Mouse (Mus musculus) NIH3T3 (cell line): ENCODE results near the gene Hspg2.
"Not testable (repeated sequence)": the region's sequence is repeated elsewhere in the genome, so short reads cannot be mapped to it uniquely, and the experiment has no call there.

ENCODE experiments used
- DNase-seq: peaks from one replicate; pipeline ENCODE4 v3.0.0-alpha.2; 2012; ENCODE audit warnings: low read depth

Hspg2 gene

GRCm38 (mm10) chr4:137578181-137578845, 109.7 kb downstream of the Hspg2 start:
- no peak for DNase-seq

GRCm38 (mm10) chr4:137579789-137580188, 111.2 kb downstream of the Hspg2 start:
- no peak for DNase-seq

DNA sequence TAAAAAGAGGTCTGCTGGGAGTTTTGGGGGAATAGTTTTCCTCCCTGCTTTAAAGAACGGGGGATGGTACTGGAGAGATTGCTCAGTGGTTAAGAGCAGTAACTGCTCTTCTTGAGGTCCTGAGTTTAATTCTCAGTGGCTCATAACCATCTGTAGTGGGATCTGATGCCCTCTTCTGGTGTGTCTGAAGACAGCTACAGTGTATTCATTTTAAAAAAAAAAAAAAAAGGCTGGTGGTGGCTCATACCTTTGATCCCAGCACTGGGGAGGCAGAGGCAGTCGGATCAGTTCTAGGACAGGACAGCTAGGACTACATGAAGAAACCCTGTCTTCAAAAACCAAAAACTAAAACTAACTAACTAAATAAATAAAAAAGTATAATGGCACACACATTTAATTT, 111.7 kb downstream of the Hspg2 start:
- no peak for DNase-seq

DNA sequence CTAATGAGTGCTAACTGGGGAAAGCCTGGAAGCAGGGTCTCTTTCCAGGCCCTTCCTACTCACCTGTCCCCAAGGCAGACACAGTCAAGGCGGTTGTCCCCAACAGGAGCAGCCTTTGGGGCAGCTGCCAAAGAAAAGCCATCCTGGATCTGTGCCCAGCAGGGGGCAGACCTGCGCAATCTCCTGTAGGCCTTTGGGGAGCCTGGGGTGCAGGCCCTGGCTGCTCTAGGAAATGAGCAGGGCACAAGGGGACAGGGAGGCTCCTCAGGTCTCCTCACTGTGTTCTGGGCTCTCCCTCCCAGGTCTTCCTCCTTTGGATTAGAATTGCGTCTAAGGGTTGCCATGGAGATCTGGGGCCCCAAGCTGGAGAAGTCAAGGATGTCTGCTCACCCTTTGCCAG, 113.2 kb downstream of the Hspg2 start:
- peak; percentile 15 for DNase-seq

GRCm38 (mm10) chr4:137589095-137589494, 120.5 kb downstream of the Hspg2 start:
- not testable (repeated sequence) for DNase-seq

DNA sequence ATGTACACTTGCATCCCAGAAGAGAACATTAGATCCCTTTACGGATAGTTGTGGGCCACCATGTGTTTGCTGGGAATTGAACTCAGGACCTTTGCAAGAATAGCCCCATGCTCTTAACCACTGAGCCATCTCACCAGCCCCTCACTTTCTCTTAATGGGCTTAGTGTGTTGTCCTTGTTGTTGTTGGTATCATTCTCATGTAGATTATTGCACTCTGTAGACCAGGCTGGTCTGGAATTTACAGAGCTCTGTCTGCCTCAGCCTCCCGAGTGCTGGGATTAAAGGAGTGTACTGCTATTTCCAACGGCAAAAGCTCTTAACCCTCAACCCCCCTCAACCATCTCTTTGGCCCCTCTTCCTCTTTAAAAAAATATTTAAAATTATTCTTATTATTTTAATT, 121.0 kb downstream of the Hspg2 start:
- no peak for DNase-seq

DNA sequence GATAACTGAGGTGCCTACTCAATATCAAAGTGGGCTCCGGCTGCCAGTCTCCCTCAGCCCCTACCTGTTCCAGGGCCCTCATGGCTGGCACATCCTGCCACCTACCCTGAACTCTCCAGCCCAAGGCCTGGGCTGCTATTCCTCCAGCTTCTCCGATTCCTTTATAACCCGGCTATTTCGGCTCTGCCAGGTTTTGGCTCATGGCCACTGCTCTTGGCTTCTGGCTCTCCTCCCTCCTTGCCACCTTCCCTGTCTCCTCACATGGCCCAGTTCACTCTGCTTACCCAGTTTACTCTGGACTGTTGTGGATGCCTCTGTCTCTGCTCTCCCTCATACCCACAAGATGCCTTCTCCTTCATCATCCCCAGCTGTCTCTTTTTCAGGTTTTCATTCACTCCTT, 122.4 kb downstream of the Hspg2 start:
- no peak for DNase-seq

DNA sequence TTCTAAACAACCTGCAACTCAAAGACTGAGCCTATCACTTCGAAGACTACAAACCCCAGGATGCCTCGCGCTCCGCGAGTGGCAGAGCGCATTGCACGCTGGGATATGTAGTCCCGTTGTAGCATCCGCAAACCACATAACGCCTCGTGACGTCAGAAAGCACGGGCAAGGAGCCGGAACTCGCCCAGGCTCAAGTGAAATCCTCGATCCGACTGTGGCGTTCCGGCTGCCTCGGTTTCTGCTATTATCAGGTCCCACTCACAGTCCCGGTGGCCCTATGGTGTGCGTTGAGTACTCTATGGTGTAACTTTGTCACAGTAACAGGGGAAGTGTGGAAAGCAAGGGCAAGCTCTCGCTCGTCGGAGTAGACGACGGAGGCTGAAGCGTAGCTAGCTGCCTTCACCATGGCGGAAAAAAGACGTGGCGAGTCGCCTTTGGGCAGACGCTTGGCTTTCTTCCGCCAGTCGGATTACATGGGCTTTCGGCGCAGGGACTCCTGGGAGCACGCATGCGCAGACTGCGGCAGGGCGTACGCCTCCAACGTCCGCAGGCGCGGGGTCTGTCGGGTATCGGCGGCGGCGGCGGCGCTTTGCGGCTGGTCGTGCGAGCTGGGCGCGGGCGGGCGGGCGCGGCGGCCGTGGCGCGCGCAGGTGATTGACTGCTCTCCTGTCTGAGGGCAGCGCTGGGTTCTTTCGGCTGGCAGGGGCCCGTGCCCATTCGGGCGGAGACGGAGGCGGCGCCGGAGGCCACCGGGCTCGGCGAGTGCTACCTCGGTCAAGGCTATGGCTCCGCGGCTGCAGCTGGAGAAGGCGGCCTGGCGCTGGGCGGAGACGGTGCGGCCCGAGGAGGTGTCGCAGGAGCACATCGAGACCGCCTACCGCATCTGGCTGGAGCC, 125.3 kb downstream of the Hspg2 start, which contains the start of gene Usp48:
Usp48 (plus strand) TSS at position 155 of the 895 bp plus-strand sequence.
- DNase-seq = peak; percentile 98

- DNase-seq = peak; percentile 38
Observed at GRCm38 (mm10) chr4:137594496-137595270, 126.1 kb downstream of the Hspg2 start.

GRCm38 (mm10) chr4:137597098-137597630, 128.6 kb downstream of the Hspg2 start:
- no peak for DNase-seq

- no peak for DNase-seq
Observed at GRCm38 (mm10) chr4:137598577-137598976, 130.0 kb downstream of the Hspg2 start.

DNA sequence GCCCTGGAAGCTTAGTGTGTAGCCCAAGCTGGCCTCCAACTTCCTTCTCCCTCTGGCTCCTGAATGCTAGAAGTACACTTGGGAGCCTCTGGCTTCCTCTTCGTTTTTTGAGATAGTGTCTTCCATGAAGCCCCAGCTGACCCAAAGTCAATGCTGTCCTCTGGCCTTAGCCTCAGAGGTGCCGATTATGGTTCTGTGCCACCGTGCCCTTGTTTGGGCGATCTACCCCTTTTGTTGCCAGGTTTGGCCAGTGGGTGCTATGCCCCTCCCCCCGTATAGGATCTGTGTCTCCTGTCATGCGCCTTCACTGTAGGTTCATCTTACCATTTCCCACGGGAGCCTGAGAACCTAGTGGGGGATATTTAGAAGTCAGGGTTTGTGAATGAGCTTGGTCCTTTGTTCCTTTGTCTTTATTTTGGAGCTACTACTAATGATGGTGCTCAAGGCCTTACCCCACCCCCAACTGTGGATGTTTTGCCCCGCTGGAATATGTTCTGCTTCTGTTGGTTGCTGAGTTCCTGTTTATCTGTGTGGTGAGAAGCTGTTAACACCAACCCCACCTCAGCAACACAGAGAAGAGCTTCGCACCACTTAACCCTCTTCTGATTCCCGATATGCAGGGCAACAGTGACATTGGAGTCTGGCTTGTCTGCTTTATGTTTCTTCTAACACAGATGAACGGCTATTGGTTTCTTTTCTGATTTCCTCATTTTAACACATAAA, 135.0 kb downstream of the Hspg2 start:
- DNase-seq = no peak

DNA sequence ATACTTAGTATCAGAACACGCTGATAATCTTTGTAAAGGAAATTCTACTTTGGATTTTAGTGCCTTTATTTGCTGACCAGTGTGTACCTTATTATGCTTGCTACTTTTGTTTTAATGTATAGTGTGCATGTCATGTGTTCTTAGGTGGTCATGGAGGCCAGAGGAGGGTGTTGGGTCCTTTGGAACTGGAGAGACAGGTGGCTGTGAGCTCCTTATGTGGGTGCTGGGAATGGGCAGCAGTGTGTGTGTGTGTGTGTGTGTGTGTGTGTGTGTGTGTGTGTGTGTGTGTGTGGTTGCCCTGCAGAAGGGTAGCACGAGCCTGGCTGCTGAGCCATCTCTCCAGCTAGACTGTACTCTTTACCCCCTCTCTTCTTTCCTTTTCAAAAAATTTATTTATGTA, 138.5 kb downstream of the Hspg2 start:
- DNase-seq = no peak

DNA sequence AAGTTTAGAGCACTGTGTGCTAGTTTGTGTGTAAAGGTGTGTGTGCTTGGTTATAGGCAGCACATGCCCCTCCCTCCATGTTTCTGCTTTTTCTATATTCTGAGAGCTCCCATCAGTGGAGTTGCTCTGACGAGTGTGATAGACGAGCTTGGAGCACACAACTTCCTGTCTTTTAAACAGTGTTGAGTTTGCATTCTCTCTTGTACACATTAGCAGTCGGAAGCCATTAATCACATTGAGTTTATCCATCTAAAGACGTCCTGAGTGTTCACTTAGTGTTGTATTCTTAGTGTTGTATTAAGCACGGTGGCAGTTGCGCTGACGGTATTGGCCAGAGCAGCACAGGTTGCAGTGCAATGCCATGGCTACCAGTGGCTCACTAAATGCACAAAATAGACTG, 140.7 kb downstream of the Hspg2 start:
- no peak for DNase-seq

DNA sequence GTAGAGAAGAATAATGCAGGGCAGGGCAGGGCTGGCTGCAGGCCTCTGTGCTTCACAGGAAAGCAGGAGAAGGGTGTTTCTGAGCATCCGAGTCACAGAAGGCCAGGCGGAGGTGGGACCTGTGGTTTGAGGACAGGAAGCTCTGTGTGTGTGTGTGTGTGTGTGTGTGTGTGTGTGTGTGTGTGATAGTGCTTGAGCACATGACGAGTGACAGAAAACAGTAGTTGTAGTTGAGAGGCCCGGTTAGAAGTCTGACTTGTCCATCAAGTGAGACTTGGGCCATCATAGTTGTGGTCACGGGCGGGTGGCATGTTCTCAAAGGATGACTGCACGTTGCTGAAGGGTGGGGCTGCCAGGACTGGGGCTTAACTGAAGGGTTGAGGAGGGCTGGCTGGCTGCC, 141.1 kb downstream of the Hspg2 start:
- DNase-seq = no peak

- DNase-seq = no peak
Observed at GRCm38 (mm10) chr4:137610256-137610655, 141.7 kb downstream of the Hspg2 start.
